Mouse (Mus musculus) cerebellum, adult 11-12 months (tissue): ENCODE measurements at regions not wholly inside any gene's neighbourhood (a gene's known extent, or its start where the extent isn't known, plus 50 kb on each side); places are given as distances from the start of the nearest gene placed in this dataset.
"Not testable (repeated sequence)": the region's sequence is repeated elsewhere in the genome, so short reads cannot be mapped to it uniquely, and the experiment has no call there.

Experiments
- DNase-seq: peaks from one replicate; pipeline ENCODE4 v3.0.0; 2022

DNA sequence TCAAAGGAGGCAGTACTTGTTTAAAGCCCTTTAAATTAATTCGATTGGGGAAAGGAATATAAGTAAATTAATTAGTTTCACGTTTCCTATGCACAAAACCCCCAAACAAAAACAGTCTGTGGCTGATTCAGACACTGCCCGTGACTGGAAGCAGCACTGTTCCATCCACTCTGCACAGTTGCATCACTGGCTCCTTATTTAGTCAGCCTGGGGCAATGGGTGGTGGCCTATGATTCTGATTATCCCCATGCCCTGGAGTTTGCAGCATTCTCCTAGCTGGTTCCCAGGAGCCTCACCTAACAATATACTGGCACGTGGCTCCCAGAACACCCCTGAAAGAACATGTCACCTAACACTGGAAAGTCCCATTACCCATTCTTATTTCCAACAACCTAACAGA lies 99.6 kb upstream of the Fam78b start:
- no peak for DNase-seq

- peak; percentile 4 for DNase-seq
Measured at GRCm38 (mm10) chr1:166903417-166903816, 97.8 kb upstream of the Fam78b start.

GRCm38 (mm10) chr1:166908231-166908805 lies 92.9 kb upstream of the Fam78b start:
- DNase-seq, result peak; percentile 4

- not testable (repeated sequence) for DNase-seq
Measured at GRCm38 (mm10) chr1:166912195-166912594, 89.0 kb upstream of the Fam78b start.

DNA sequence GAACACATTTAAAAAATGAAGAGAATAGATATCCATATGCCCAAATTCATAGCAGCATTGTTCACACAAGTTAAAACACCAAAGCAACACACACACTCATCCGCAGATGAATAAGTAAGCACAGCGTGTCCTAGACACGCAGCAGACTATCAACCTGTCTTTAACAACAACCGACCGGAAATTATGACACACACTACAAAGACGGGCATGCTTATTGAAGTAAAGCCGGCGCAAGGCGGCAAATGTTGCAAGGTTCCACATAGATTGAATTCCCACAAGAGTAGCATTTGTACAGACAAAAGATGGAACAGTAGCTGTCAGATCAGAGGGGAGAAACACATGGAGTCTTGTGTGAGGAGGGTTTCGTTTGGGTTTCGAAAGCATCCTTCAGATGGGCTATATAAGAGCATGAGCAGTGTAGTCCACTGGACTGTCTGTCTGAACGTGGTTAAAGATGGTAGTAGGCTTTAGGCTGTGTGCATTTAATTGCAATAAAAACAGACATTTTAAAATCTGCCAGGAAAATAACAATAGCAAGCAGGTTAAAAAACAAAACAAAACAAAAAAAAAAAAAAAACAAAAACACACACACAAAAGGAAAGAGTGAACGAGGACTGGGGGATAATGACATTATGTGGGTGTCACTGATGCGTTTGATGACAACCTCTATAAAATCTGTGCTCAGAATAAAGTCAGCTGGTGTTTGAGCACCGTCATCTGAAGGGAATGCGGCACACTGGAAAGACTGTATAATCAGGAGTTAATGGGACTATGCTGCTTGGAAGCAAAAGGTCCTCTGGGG lies 78.1 kb upstream of the Fam78b start:
- no peak for DNase-seq

GRCm38 (mm10) chr1:166923713-166923975 lies 77.6 kb upstream of the Fam78b start:
- DNase-seq, result no peak

- DNase-seq, result no peak
Measured at GRCm38 (mm10) chr1:166924126-166924525, 77.1 kb upstream of the Fam78b start.

- no peak for DNase-seq
Measured at GRCm38 (mm10) chr1:166926078-166926477, 75.1 kb upstream of the Fam78b start.

GRCm38 (mm10) chr1:166939744-166940143 lies 61.5 kb upstream of the Fam78b start:
- not testable (repeated sequence) for DNase-seq

DNA sequence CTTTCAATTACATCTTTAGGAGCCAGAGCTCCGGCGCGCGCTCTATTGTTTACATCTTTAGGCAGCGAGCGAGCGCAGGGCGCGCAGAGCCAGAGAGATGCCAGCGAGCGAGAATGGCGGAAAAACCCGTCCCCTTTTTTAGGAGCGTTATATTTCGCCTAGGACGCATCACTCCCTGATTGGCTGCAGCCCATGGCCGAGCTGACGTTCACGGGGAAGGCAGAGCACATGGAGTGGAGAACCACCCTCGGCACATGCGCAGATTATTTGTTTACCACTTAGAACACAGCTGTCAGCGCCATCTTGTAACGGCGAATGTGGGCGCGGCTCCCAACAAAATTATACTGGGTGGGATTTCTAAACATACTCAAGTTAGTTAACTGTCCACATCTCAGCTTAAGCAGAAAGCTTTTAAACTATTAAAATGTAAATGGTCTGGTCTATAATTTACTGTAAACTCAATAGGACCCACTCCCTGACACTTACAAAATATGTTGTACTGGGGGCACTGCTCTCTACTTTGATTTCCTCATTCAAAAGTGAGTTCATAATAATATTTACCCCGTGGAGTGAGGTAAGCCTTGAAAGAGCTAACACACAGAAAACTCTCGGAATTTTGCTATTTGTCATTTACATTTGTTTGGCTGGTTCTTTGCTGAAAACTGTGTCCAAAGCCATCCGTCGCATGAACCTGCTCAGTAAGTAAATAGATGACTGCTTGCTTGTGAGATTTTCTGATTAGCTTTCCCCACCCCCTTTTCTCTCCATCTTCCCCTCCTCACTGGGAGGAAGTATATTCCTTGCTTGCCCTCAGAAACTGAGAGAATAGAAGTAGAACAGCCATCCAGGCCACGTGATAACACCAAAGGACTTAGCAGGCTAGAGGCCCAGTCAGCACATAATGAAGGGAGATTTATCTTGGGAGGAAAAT lies 60.8 kb upstream of the Fam78b start:
- DNase-seq, result not testable (repeated sequence)

DNA sequence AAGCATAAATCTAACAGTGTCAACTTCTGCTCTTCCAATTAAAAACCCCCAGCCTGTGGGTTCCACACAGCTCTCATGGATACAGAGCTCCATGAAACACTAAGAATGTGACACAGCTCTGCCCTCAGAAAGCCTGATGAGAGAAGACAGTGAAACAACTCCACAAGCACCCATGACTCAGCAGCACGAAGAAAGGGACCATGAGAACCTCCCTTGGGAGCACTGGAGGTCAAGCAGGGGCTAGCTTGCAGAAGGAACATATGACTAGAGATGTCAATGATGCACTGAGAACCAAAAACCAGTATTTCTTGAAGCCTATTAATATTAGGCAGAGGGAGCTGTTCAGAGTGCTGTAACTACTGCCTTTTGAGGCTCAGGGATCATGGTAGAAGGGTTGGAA lies 59.0 kb upstream of the Fam78b start:
- DNase-seq, result no peak

- DNase-seq, result no peak
Measured at GRCm38 (mm10) chr1:166944540-166944939, 56.7 kb upstream of the Fam78b start.

GRCm38 (mm10) chr1:166947844-166948702 lies 53.1 kb upstream of the Fam78b start:
- no peak for DNase-seq
